Mouse (Mus musculus) B cell, adult 62 days (primary cell): Measurements from ENCODE around the gene Cpa5. TPM values are rescaled to one million over a fixed set of nuclear protein-coding genes. Genes with fewer than 3 reads are reported as not detected.

ENCODE experiments used
- total RNA-seq: library from RNA; stranded (reverse); gene quantifications from 4 replicates; pipeline ENCODE4 v1.2.4, GENCODE M21; 2023

The Cpa5 gene
- total RNA-seq: not detected in 4 replicates

DNA sequence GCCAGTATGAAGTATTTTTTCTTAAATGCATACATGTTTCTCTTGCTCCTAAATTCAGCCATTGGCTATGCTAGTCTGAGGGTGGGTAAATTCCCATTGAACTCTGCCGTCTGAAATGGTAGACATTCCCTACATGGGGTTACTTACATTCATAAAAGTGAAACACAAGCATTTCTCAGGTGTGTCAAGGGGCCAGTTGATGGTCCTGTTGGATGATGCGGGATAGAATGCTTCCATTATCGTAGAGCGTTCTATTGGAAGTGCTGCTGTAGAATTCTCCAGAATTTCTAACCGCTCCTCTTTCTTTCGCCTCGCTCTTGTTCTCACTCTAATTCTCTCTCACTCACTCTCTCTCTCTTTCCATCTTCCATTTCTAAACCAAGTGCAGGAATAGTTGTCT is at the start of gene Cpa5:
Gene Cpa5, plus strand, starts transcription at position 301 of the 400 bp plus-strand sequence.

GRCm38 (mm10) chr6:30568069-30568468 is 42.7 kb upstream of the Cpa5 start, which contains the start of gene Cpa4:
Cpa4 (plus strand) TSS chr6:30568369.

GRCm38 (mm10) chr6:30638674-30639268 is 28.0 kb downstream of the Cpa5 start, which contains the start of gene Cpa1:
Cpa1 (plus strand) TSS chr6:30639218.

Other genes with a start within 250 kb of the Cpa5 start
- 29.9 to 43.3 TPM (median 31.1 TPM) in 4 replicates for gene Zc3hc1, start 220.0 kb upstream of the Cpa5 start, total RNA-seq
- gene Klhdc10, start 209.1 kb upstream of the Cpa5 start, total RNA-seq: 17.6 to 24.6 TPM (median 18.5 TPM) in 4 replicates
- gene Tmem209, start 101.2 kb upstream of the Cpa5 start, total RNA-seq: 32.1 to 35.5 TPM (median 33.7 TPM) in 4 replicates
- 0.81 to 1.8 TPM (median 1.0 TPM) in 3 of 4 replicates, not detected in the other for gene Ssmem1, start 101.2 kb upstream of the Cpa5 start, total RNA-seq
- not detected in 4 replicates for gene Cpa2, start 69.4 kb upstream of the Cpa5 start, total RNA-seq
- not detected in 4 replicates for gene Cpa4, start 42.6 kb upstream of the Cpa5 start, total RNA-seq
- 1.6 TPM in 1 of 4 replicates, not detected in the others for gene Cpa1, start 28.2 kb downstream of the Cpa5 start, total RNA-seq
- gene Cep41, start 82.7 kb downstream of the Cpa5 start, total RNA-seq: 6.6 to 9.6 TPM (median 7.6 TPM) in 4 replicates
- gene Mest, start 112.5 kb downstream of the Cpa5 start, total RNA-seq: 0.31 TPM in 1 of 4 replicates, not detected in the others